Mouse (Mus musculus): ENCODE results near the gene D930020B18Rik. TPM values are rescaled to one million over a fixed set of nuclear protein-coding genes. Genes with fewer than 3 reads are reported as not detected.
A peak's percentile ranks its signal among the peaks of the same experiment; 100 is the strongest.

The D930020B18Rik gene
- 1.3 TPM in 1 of 2 replicates, not detected in the other for total RNA-seq (2017)

- peak; percentile 14 to 49; a peak in 2 of 4 replicates for ATAC-seq (replicated peaks in 1 of 2; ENCODE audit: insufficient read depth in 1 of 2, low FRiP score in 2 of 2, low TSS enrichment in 1 of 2, low read depth in 1 of 2, poor library complexity in 2 of 2, severe bottlenecking in 2 of 2)
Observed at GRCm38 (mm10) chr10:121641272-121642053, at the start of gene D930020B18Rik. Gene D930020B18Rik (plus strand): TSS chr10:121641588.

GRCm38 (mm10) chr10:121596580-121596979 is 44.8 kb upstream of the D930020B18Rik start:
- peak; percentile 75 to 96 for ATAC-seq (replicated peaks in 1 of 2; ENCODE audit: insufficient read depth in 1 of 2, low FRiP score in 2 of 2, low TSS enrichment in 1 of 2, low read depth in 1 of 2, poor library complexity in 2 of 2, severe bottlenecking in 2 of 2)

GRCm38 (mm10) chr10:121601272-121601671 is 40.1 kb upstream of the D930020B18Rik start:
- ATAC-seq (replicated peaks in 1 of 2; ENCODE audit: insufficient read depth in 1 of 2, low FRiP score in 2 of 2, low TSS enrichment in 1 of 2, low read depth in 1 of 2, poor library complexity in 2 of 2, severe bottlenecking in 2 of 2), result no peak

GRCm38 (mm10) chr10:121603556-121603955 is 37.8 kb upstream of the D930020B18Rik start:
- ATAC-seq (replicated peaks in 1 of 2; ENCODE audit: insufficient read depth in 1 of 2, low FRiP score in 2 of 2, low TSS enrichment in 1 of 2, low read depth in 1 of 2, poor library complexity in 2 of 2, severe bottlenecking in 2 of 2), result no peak

GRCm38 (mm10) chr10:121604632-121605344 is 36.6 kb upstream of the D930020B18Rik start:
- no peak for ATAC-seq (replicated peaks in 1 of 2; ENCODE audit: insufficient read depth in 1 of 2, low FRiP score in 2 of 2, low TSS enrichment in 1 of 2, low read depth in 1 of 2, poor library complexity in 2 of 2, severe bottlenecking in 2 of 2)

DNA sequence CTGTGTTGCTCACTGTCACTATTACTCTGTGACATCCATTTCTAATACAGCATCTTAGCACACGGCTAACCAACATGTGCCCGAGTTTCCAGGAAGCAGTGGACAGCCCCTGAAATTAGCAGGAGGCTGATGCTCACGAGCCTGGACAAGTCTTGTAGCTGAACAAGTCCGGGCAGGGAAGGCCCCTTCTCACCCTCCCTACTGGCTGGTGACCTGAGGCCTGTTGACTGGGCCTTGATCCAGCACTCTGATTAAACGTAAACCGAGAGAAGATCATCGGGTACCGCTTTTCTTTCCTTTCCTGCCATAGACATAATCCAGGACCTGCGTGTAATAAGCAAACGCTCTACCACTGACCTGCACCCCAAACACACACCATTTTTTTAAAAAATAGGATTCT is 33.2 kb upstream of the D930020B18Rik start:
- ATAC-seq (replicated peaks in 1 of 2; ENCODE audit: insufficient read depth in 1 of 2, low FRiP score in 2 of 2, low TSS enrichment in 1 of 2, low read depth in 1 of 2, poor library complexity in 2 of 2, severe bottlenecking in 2 of 2), result no peak

DNA sequence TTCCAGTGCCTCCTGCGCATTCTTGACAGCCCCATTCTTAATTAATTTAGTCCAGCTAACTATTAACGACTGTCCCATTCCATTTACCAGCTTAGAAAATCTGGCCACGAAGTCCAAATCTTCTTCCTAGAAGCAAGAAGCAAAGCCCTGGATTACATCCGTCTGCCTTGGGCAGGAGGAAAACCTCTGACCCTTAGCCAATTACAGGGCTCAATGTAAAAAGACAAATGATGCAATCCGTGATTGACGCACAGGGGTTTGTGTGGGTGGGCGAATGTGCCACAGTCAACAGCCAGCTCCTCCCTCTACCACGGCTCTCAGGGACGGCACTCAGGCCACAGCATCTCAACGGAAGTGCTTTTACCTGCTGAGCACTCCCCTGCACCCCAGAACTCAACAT is 29.8 kb upstream of the D930020B18Rik start:
- ATAC-seq (replicated peaks in 1 of 2; ENCODE audit: insufficient read depth in 1 of 2, low FRiP score in 2 of 2, low TSS enrichment in 1 of 2, low read depth in 1 of 2, poor library complexity in 2 of 2, severe bottlenecking in 2 of 2), result no peak

DNA sequence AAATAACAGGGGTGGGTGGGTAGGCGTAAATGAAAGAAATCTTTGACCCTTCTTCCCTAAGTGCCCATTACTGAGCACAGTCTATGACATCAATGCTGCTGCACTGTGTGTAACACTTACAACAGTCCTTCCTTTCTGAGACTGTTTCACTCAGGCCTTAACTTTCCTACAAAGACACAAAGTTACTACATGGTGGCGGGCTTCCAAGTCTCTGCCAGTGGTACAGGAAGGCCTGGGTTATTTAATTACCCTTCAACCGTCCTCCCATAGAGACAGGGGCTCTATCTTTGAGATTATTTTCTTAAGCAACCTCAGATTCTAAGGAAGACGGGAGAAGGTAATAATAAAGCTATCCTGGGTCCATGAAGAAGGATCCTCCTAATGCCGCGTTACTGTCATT is 28.9 kb upstream of the D930020B18Rik start:
- ATAC-seq (replicated peaks in 1 of 2; ENCODE audit: insufficient read depth in 1 of 2, low FRiP score in 2 of 2, low TSS enrichment in 1 of 2, low read depth in 1 of 2, poor library complexity in 2 of 2, severe bottlenecking in 2 of 2), result no peak

DNA sequence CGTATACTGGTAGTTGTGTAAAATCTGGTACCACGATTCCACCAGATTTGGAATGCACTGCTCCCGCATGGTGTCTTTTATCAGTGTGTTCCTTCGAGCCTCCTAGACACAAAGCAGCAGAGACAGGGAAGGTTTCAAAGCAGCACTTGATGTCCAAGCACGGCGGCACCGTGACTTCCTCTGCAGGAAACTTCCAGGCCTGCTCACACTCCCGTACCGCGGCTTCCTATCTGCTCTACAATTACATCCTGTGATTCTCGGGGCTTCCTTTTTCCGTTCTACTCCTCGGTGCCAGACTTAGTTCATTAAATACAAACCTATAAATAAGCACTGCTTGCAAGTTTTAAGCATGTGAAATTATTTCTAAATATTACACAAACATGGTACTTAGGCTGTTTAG is 27.8 kb upstream of the D930020B18Rik start:
- peak; percentile 46 to 72 for ATAC-seq (replicated peaks in 1 of 2; ENCODE audit: insufficient read depth in 1 of 2, low FRiP score in 2 of 2, low TSS enrichment in 1 of 2, low read depth in 1 of 2, poor library complexity in 2 of 2, severe bottlenecking in 2 of 2)

DNA sequence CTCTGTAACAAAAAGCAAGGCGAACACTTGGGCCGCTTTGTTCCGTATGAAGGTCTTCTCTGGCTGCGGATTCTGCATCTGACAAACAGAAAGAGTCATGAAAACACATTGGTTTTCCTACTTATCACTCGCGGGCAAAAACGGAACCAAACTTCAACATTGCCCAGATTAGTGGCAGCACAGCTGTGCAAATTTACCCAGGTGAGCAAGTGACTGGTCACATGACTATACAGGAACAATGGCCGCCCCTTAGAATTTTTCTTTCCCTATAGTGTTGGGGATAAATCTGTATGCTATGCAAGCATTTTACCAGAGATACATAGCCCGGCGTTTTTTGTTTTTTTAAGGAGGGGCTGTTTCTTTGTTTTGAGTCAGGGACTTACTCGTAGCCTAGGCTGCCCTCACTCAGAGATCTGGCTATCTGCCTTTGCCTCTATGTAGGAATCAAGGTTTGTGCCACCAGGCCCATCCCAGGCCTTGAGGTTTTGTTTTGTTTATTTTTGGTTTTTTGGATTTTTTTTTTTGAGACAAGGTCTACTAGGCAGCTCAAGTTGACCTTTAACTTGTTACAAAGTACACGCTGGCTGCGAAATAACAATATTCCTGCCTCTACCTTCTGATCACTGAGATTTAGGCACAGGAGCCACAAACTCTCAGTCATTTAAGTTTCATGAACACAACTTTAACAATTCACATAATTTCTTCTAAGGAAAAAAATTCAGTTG is 26.1 kb upstream of the D930020B18Rik start:
- ATAC-seq (replicated peaks in 1 of 2; ENCODE audit: insufficient read depth in 1 of 2, low FRiP score in 2 of 2, low TSS enrichment in 1 of 2, low read depth in 1 of 2, poor library complexity in 2 of 2, severe bottlenecking in 2 of 2), result no peak

DNA sequence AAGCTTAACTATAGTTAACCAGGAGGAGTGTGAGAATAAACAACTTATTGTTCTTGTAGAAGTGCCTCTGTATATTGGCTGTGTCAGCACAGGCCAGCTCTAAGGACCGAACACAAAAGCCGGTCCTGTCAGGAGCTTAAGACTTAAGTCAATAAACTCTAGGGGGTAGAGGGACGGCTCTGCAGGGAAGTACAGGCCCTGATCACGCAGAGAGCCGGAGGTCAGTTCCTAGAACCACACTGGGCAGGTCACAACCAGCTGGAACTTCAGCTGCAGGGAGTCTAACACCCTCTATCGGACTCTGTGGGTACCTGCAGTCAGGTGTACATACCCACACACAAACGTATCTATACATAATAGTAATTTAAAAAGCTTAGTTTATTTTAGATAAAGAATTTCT is 25.5 kb upstream of the D930020B18Rik start:
- ATAC-seq (replicated peaks in 1 of 2; ENCODE audit: insufficient read depth in 1 of 2, low FRiP score in 2 of 2, low TSS enrichment in 1 of 2, low read depth in 1 of 2, poor library complexity in 2 of 2, severe bottlenecking in 2 of 2), result no peak

DNA sequence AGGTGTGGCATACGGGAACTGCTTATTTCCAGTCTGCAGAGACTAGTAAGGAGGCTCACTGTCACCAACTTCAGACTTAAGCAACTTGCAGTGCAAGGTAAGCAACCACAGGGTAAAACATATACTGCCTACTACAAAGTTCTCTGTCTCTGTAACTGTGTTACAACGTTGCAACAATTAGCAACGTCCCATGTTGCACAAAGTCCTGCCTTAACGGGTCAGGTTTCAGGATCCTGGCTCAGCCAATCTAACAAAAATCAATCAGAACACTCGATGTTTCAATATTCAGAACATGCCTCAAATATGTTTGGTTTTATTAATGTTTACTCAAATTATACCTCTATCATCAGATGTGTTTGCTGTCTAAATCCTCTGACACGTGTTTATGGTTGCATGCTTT is 19.0 kb upstream of the D930020B18Rik start:
- ATAC-seq (replicated peaks in 1 of 2; ENCODE audit: insufficient read depth in 1 of 2, low FRiP score in 2 of 2, low TSS enrichment in 1 of 2, low read depth in 1 of 2, poor library complexity in 2 of 2, severe bottlenecking in 2 of 2), result no peak

- no peak for ATAC-seq (replicated peaks in 1 of 2; ENCODE audit: insufficient read depth in 1 of 2, low FRiP score in 2 of 2, low TSS enrichment in 1 of 2, low read depth in 1 of 2, poor library complexity in 2 of 2, severe bottlenecking in 2 of 2)
Observed at GRCm38 (mm10) chr10:121623670-121624069, 17.7 kb upstream of the D930020B18Rik start.

- ATAC-seq (replicated peaks in 1 of 2; ENCODE audit: insufficient read depth in 1 of 2, low FRiP score in 2 of 2, low TSS enrichment in 1 of 2, low read depth in 1 of 2, poor library complexity in 2 of 2, severe bottlenecking in 2 of 2), result no peak
Observed at GRCm38 (mm10) chr10:121625006-121625405, 16.4 kb upstream of the D930020B18Rik start.

DNA sequence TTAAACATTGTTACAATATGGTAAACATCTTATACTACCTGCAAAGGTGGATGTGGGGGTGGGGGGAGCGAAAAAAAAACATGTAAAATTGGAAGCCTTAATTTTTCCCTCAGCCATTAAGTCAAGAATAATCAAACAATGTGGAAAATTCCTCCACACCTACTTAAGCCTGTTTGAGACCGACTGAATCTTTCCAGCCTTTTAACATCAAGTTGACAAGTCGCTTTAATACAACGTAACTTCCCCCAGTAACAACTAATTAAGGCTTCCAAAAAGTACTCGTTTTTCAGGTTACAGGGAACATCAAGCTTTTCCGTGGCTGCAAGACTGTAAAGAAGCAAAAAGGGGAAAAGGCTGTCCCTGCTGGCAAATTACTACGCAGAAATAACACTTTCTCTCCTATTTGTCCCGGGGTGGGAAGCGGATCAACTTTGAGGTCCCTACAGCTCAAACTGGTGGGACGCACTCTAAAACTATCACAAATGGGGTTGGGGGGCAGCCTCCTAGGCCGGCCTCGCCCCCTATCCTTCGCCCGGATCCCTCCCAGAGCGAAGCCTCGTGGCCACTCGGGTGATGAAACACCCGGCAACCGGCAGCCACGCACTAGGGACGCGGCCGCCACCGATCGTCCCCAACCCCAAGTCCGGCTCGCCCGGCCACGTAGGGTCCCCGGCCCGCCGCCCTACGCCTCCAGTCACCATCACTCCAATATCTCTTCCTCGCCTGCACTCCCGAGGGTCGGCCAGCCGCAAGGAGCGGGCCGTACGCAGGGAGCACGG is 15.8 kb upstream of the D930020B18Rik start:
- ATAC-seq (replicated peaks in 1 of 2; ENCODE audit: insufficient read depth in 1 of 2, low FRiP score in 2 of 2, low TSS enrichment in 1 of 2, low read depth in 1 of 2, poor library complexity in 2 of 2, severe bottlenecking in 2 of 2), result peak in 1 of 2 experiments; percentile 47; a peak in 3 of 4 replicates

DNA sequence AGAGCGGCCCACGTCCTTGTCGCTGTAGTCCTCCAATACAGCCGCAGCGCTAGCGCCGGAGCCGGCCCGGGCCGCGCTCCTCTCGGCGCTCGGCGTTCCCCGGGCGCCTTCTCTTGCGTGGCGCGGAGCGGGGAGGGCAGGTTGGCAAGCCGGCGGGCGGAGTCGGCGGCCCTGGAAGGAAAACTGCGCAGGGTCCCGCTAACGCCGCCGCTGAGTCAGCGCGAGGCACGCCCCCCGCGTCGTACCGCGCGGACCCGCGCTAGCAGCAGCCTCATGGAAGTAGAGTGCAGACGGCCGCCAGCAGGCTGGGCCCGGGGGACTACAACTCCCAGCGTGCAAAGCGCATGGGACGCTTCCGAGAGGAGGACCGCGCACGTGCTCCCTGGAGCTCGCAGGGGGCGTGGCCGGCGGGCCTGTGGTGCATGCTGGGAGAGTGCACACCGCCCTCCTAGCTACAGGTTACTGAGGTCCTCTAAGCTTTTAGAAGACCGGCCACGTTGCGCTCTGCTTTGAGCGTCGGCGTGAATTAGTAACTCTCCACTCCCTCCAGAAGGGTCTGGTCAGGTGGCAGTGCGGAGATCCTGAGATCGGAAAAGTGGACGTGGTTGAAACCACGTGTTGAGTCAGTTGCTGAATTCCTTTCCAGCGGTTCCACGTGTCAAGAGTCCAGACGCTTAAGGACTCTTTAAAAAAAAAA is 15.1 kb upstream of the D930020B18Rik start, which contains the start of gene Xpot:
Xpot (minus strand) TSS at position 147 of the 697 bp plus-strand sequence.
- peak; percentile 96 to 98 for ATAC-seq (replicated peaks in 1 of 2; ENCODE audit: insufficient read depth in 1 of 2, low FRiP score in 2 of 2, low TSS enrichment in 1 of 2, low read depth in 1 of 2, poor library complexity in 2 of 2, severe bottlenecking in 2 of 2)
